Mouse (Mus musculus) embryonic facial prominence, embryonic 11.5 days (tissue): ENCODE data around the gene Il31ra. TPM values are rescaled to one million over a fixed set of nuclear protein-coding genes. Genes with fewer than 3 reads are reported as not detected.

Source experiments
- polyA plus RNA-seq: library from polyadenylated mRNA; unstranded; fragments of >200 nt; fragmentation: Nextera tagmentation; extraction: Ambion mirVana; gene quantifications from 2 replicates; pipeline ENCODE4 v1.2.1, GENCODE M21; 2014

Il31ra gene
- polyA plus RNA-seq, 1 experiment from 2014 or later = not detected

Other genes with a start within 250 kb of the Il31ra start
- 25.8 and 33.0 TPM in 2 replicates for gene Il6st, start 130.3 kb downstream of the Il31ra start, polyA plus RNA-seq
- gene Ddx4, start 58.1 kb upstream of the Il31ra start, polyA plus RNA-seq = 0.81 and 1.1 TPM in 2 replicates
- gene Slc38a9, start 66.4 kb upstream of the Il31ra start, polyA plus RNA-seq = 10.8 and 12.2 TPM in 2 replicates
- gene Plpp1, start 206.4 kb upstream of the Il31ra start, polyA plus RNA-seq = 25.0 and 26.9 TPM in 2 replicates